Mouse (Mus musculus) ES-E14 (cell line): ENCODE data around the gene Nme7.

Experiments
- HCFC1 ChIP-seq: IDR thresholded peaks from 2 replicates; pipeline ENCODE4 v1.6.1; 2012; ENCODE audit warnings: low read length, inconsistent platforms, borderline replicate concordance; ENCODE audit not compliant: insufficient read depth
- MAFK ChIP-seq: IDR thresholded peaks from 2 replicates; pipeline ENCODE4 v1.6.1; 2014; ENCODE audit warnings: mild to moderate bottlenecking, low read depth, low read length, inconsistent platforms; ENCODE audit not compliant: insufficient read depth
- ZC3H11A ChIP-seq: IDR thresholded peaks from 2 replicates; pipeline ENCODE4 v1.6.1; 2012; ENCODE audit warnings: low read depth, mild to moderate bottlenecking, inconsistent platforms, low read length, borderline replicate concordance
- ZNF384 ChIP-seq: IDR thresholded peaks from 2 replicates; pipeline ENCODE4 v1.6.1; 2012; ENCODE audit warnings: low read depth, low read length, inconsistent platforms

DNA sequence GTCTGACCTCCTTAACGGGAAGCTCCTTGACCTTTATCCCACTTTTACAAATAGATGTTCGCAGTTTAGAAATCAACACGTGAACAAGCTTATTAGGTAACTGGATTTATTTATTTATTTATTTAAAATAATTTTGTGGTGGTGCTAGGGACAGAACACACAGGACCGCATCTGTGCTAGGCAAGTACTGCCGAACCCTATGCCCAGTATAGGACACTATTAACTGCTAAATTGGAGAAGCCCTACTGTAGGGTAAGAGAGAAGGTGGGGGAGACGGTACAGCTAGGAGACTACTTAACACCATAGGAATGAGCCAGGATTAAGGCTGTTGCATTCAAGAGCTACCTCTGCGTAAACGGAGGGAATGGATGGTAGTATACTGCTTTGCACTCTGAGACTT, 164.4 kb downstream of the Nme7 start:
- TF ChIP-seq ZNF384: no peak
- no peak for TF ChIP-seq HCFC1
- TF ChIP-seq ZC3H11A: no peak
- TF ChIP-seq MAFK: no peak
